Mouse (Mus musculus) naive thymus-derived CD4-positive, alpha-beta T cell, adult 5 months (primary cell): ENCODE results near the gene Tuba1c. TPM values are rescaled to one million over a fixed set of nuclear protein-coding genes. Genes with fewer than 3 reads are reported as not detected.

Source experiments
- polyA plus RNA-seq: library from polyadenylated mRNA; unstranded; fragments of 100-300 nt; shearing (Covaris generic); gene quantifications from one replicate; pipeline ENCODE4 v1.2.1, GENCODE M21; 2017

Tuba1c gene
- polyA plus RNA-seq, result 27.1 TPM

GRCm38 (mm10) chr15:99029619-99030584, at the start of gene Tuba1c:
Gene Tuba1c, plus strand, starts transcription at chr15:99029891.

GRCm38 (mm10) chr15:99055040-99055439, 25.3 kb downstream of the Tuba1c start, which contains the start of gene Prph:
Gene Prph, plus strand, starts transcription at chr15:99055174.

GRCm38 (mm10) chr15:99074019-99074599, 44.4 kb downstream of the Tuba1c start, which contains the start of gene Troap:
Gene Troap, plus strand, starts transcription at chr15:99074575.

GRCm38 (mm10) chr15:99087253-99088075, 57.8 kb downstream of the Tuba1c start, which contains the start of gene C1ql4:
Gene C1ql4, minus strand, starts transcription at chr15:99087817.

Other genes starting within 250 kb of the Tuba1c start
- gene Wnt1, start 240.0 kb upstream of the Tuba1c start, polyA plus RNA-seq, result not detected
- not detected for gene Ddn, start 220.4 kb upstream of the Tuba1c start, polyA plus RNA-seq
- gene Prkag1, start 198.4 kb upstream of the Tuba1c start, polyA plus RNA-seq, result 121 TPM
- gene Kmt2d, start 158.7 kb upstream of the Tuba1c start, polyA plus RNA-seq, result 32.4 TPM
- 39.4 TPM for gene Rhebl1, start 135.4 kb upstream of the Tuba1c start, polyA plus RNA-seq
- not detected for gene Dhh, start 131.4 kb upstream of the Tuba1c start, polyA plus RNA-seq
- gene Lmbr1l, start 111.7 kb upstream of the Tuba1c start, polyA plus RNA-seq, result 152 TPM
- gene Tuba1b, start 95.3 kb upstream of the Tuba1c start, polyA plus RNA-seq, result 277 TPM
- not detected for gene Gm49450, start 76.3 kb upstream of the Tuba1c start, polyA plus RNA-seq
- gene Tuba1a, start 76.2 kb upstream of the Tuba1c start, polyA plus RNA-seq, result 197 TPM
- not detected for gene Prph, start 25.3 kb downstream of the Tuba1c start, polyA plus RNA-seq
- gene Troap, start 44.7 kb downstream of the Tuba1c start, polyA plus RNA-seq, result not detected
- not detected for gene C1ql4, start 57.9 kb downstream of the Tuba1c start, polyA plus RNA-seq
- gene Dnajc22, start 63.3 kb downstream of the Tuba1c start, polyA plus RNA-seq, result 0.37 TPM
- gene Spats2, start 96.0 kb downstream of the Tuba1c start, polyA plus RNA-seq, result 0.68 TPM
- gene Kcnh3, start 195.0 kb downstream of the Tuba1c start, polyA plus RNA-seq, result 1.7 TPM
- gene Mcrs1, start 222.1 kb downstream of the Tuba1c start, polyA plus RNA-seq, result 89.8 TPM